Mouse (Mus musculus): ENCODE results near the gene Ttk.

- no peak for TF ChIP-seq CTCF (IDR thresholded peaks at IDR 0.05; ENCODE audit: control insufficient read depth, insufficient read depth, low read length)
- no peak for TF ChIP-seq POLR2A (IDR thresholded peaks at IDR 0.05; ENCODE audit: borderline replicate concordance, control insufficient read depth, low read depth, low read length)
Observed at GRCm38 (mm10) chr9:83910926-83911325, 76.4 kb downstream of the Ttk start.

Data from bone marrow, adult 2 months (tissue).